In genomic region chr4:45437010-45437409, GRCm38 (mm10) we compare ENCODE assay signal across 16 mouse cellular contexts. TPM values are rescaled to one million over a fixed set of nuclear protein-coding genes. Genes with fewer than 3 reads are reported as not detected.
DNase-seq lines count a peak whose midpoint lies in the region; ATAC-seq and TF ChIP-seq lines count a peak whose summit lies in the region.
"Had no signal": no experiment of that assay in that cellular context is flagged by ENCODE, and none has a peak within 500 bp of the region (broad histone marks: within the 10 kb centered on the region; RNA-seq: fewer than 3 reads in every experiment).

No protein-coding gene starts in this region.

- no peak overlapping the region; the same call in 1 of the 2 replicates for H3K9ac ChIP-seq in kidney, embryonic 14.5 days (ENCODE audit: low read depth, low read length)
- H3K9ac ChIP-seq in embryonic facial prominence, embryonic 14.5 days (ENCODE audit: low read depth, low read length) = no peak overlapping the region
- peak overlapping the region; percentile 1; the same call in 1 of the 2 replicates for H3K9ac ChIP-seq in hindbrain, embryonic 14.5 days
- 0 out of 2 replicates have a peak overlapping the region, but pooled peaks have one; percentile 9 for H3K9ac ChIP-seq in midbrain, embryonic 14.5 days (replicated peaks; ENCODE audit: low read length)

- H3K4me3 ChIP-seq in kidney, embryonic 14.5 days (ENCODE audit: low read length) = no peak overlapping the region
- no peak overlapping the region for H3K4me3 ChIP-seq in embryonic facial prominence, embryonic 14.5 days (ENCODE audit: low read depth, low read length)
- H3K4me3 ChIP-seq in hindbrain, embryonic 14.5 days (replicated peaks; ENCODE audit: low read length) = no peak overlapping the region
- H3K4me3 ChIP-seq in midbrain, embryonic 14.5 days (replicated peaks; ENCODE audit: low read depth, low read length) = no peak overlapping the region
- H3K4me3 ChIP-seq in left cerebral cortex, adult 2 months = no peak overlapping the region
- H3K4me3 ChIP-seq: erythroblast, embryonic 14.5 days; megakaryocyte, embryonic 14.5 days had no signal

- H3K4me2 ChIP-seq in kidney, embryonic 14.5 days (replicated peaks; ENCODE audit: low read depth, low read length) = no peak overlapping the region
- no peak overlapping the region for H3K4me2 ChIP-seq in embryonic facial prominence, embryonic 14.5 days (ENCODE audit: low read depth, low read length)
- H3K4me2 ChIP-seq in hindbrain, embryonic 14.5 days (replicated peaks) = no peak overlapping the region
- no peak overlapping the region for H3K4me2 ChIP-seq in midbrain, embryonic 14.5 days (ENCODE audit: low read length)

- H3K36me3 ChIP-seq in kidney, embryonic 14.5 days (ENCODE audit: control insufficient read depth, insufficient read depth, low read length) = no peaks in the 10 kb centered on the region
- no peaks in the 10 kb centered on the region; the same call in 1 of the 2 replicates for H3K36me3 ChIP-seq in embryonic facial prominence, embryonic 14.5 days (ENCODE audit: control insufficient read depth, insufficient read depth, low read length)
- H3K36me3 ChIP-seq in hindbrain, embryonic 14.5 days (replicated peaks; ENCODE audit: control insufficient read depth, insufficient read depth) = no peaks in the 10 kb centered on the region
- H3K36me3 ChIP-seq in midbrain, embryonic 14.5 days (ENCODE audit: control insufficient read depth, insufficient read depth, low read length) = no peaks in the 10 kb centered on the region

- no peak for TF ChIP-seq CTCF in left cerebral cortex, adult 2 months (IDR thresholded peaks at IDR 0.05)

- peaks cover 31% of the 10 kb centered on the region for H3K4me1 ChIP-seq in kidney, embryonic 14.5 days (ENCODE audit: control insufficient read depth, insufficient read depth, low read length)
- H3K4me1 ChIP-seq in embryonic facial prominence, embryonic 14.5 days (ENCODE audit: control insufficient read depth, insufficient read depth, low read length) = peaks cover 35% of the 10 kb centered on the region
- peaks cover 52% of the 10 kb centered on the region for H3K4me1 ChIP-seq in hindbrain, embryonic 14.5 days (replicated peaks; ENCODE audit: control insufficient read depth, insufficient read depth, low read length)
- H3K4me1 ChIP-seq in midbrain, embryonic 14.5 days (ENCODE audit: control insufficient read depth, insufficient read depth, low read length) = peaks cover 33% of the 10 kb centered on the region

- 34% methylated on average over 3 of the region's 3 CpGs for WGBS in kidney, embryonic 14.5 days
- 21% methylated on average over 3 of the region's 3 CpGs for WGBS in embryonic facial prominence, embryonic 14.5 days
- WGBS in hindbrain, embryonic 14.5 days = 47% methylated on average over 3 of the region's 3 CpGs
- 47% methylated on average over 3 of the region's 3 CpGs for WGBS in midbrain, embryonic 14.5 days

- intact Hi-C loops in left cerebral cortex, adult 2 months (cut with DNase I) = no loop called here

- no peaks in the 10 kb centered on the region for H3K27me3 ChIP-seq in kidney, embryonic 14.5 days (ENCODE audit: control insufficient read depth, insufficient read depth, low read length)
- no peaks in the 10 kb centered on the region for H3K27me3 ChIP-seq in embryonic facial prominence, embryonic 14.5 days (replicated peaks; ENCODE audit: control insufficient read depth, insufficient read depth, low read length)
- H3K27me3 ChIP-seq in hindbrain, embryonic 14.5 days (ENCODE audit: control insufficient read depth, insufficient read depth, low read length) = no peaks in the 10 kb centered on the region
- no peaks in the 10 kb centered on the region for H3K27me3 ChIP-seq in midbrain, embryonic 14.5 days (ENCODE audit: control insufficient read depth, insufficient read depth, low read length)
- H3K27me3 ChIP-seq: Patski had no signal

- H3K9me3 ChIP-seq in kidney, embryonic 14.5 days (ENCODE audit: control insufficient read depth, low read length) = no peaks in the 10 kb centered on the region
- H3K9me3 ChIP-seq in embryonic facial prominence, embryonic 14.5 days (ENCODE audit: control insufficient read depth, low read length) = no peaks in the 10 kb centered on the region
- no peaks in the 10 kb centered on the region for H3K9me3 ChIP-seq in hindbrain, embryonic 14.5 days (ENCODE audit: control insufficient read depth, low read length)
- no peaks in the 10 kb centered on the region for H3K9me3 ChIP-seq in midbrain, embryonic 14.5 days (ENCODE audit: control insufficient read depth, low read length)
- H3K9me3 ChIP-seq: megakaryocyte, embryonic 14.5 days had no signal

- no peak for DNase-seq in kidney, adult 8-10 months
- peak; percentile 44 for DNase-seq in embryonic facial prominence, embryonic 14.5 days (ENCODE audit: low spot score)
- no peak for DNase-seq in hindbrain, embryonic 14.5 days (ENCODE audit: low spot score)
- DNase-seq in midbrain, embryonic 14.5 days = no peak
- DNase-seq in left cerebral cortex, adult 2 months (ENCODE audit: extremely low spot score in 1 of 2, low spot score in 2 of 2) = no peak
- no peak for DNase-seq in spleen, postnatal 36 days (ENCODE audit: low spot score in 2 of 2)
- DNase-seq in gastrocnemius, postnatal 10 days = no peak
- DNase-seq: gastrocnemius, postnatal 14 days; heart, postnatal 36 days; kidney, postnatal 25 days; lung, adult 18-20 months; right cerebral cortex, postnatal 4 days had no signal

- no peak overlapping the region for H3K27ac ChIP-seq in kidney, embryonic 14.5 days (ENCODE audit: low read depth, low read length)
- H3K27ac ChIP-seq in embryonic facial prominence, embryonic 14.5 days (replicated peaks; ENCODE audit: low read depth, low read length) = no peak overlapping the region
- H3K27ac ChIP-seq in hindbrain, embryonic 14.5 days = peak overlapping the region; percentile 59; the same call in 1 of the 2 replicates
- H3K27ac ChIP-seq in midbrain, embryonic 14.5 days (replicated peaks; ENCODE audit: low read depth, low read length) = no peak overlapping the region
- H3K27ac ChIP-seq in left cerebral cortex, adult 2 months = no peak overlapping the region

- 0 out of 2 replicates have a peak, but pooled peaks have one; percentile 26 for ATAC-seq in kidney, embryonic 14.5 days (ENCODE audit: low FRiP score, low TSS enrichment)
- ATAC-seq in embryonic facial prominence, embryonic 14.5 days (ENCODE audit: low read depth) = no peak; the same call in 1 of the 2 replicates
- ATAC-seq in hindbrain, embryonic 14.5 days (ENCODE audit: low FRiP score) = no peak
- ATAC-seq in midbrain, embryonic 14.5 days (ENCODE audit: low FRiP score, low TSS enrichment) = no peak
- ATAC-seq: Patski had no signal

RNA-seq across cellular contexts. Expression of gene Slc25a51, which starts 28.4 kb away (rescaled TPM):
- polyA plus RNA-seq in kidney, embryonic 14.5 days (2014; fragmentation: Nextera tagmentation; extraction: Ambion mirVana) = 52.4 and 71.6 TPM in 2 replicates
- 47.8 and 54.9 TPM in 2 replicates for polyA plus RNA-seq in embryonic facial prominence, embryonic 14.5 days (2014; fragmentation: Nextera tagmentation; extraction: Ambion mirVana)
- 69.3 and 79.1 TPM in 2 replicates for polyA plus RNA-seq in hindbrain, embryonic 14.5 days (2014; fragmentation: Nextera tagmentation; extraction: Ambion mirVana)
- polyA plus RNA-seq in midbrain, embryonic 14.5 days (2014; fragmentation: Nextera tagmentation; extraction: Ambion mirVana) = 79.5 and 83.4 TPM in 2 replicates
- 100 to 1,000 TPM; 115 to 122 TPM for total RNA-seq in left cerebral cortex, adult 2 months (2021)
- total RNA-seq in gastrocnemius, postnatal 10 days (2021) = 10 to 100 TPM; 73.2 to 75.5 TPM

Comparison
In these comparisons a context has a peak if more than half of its experiments do, and no peak if none do; other contexts are left out.
1. H3K9ac ChIP-seq: peak in hindbrain, embryonic 14.5 days (single experiment) and midbrain, embryonic 14.5 days (single experiment); none in kidney, embryonic 14.5 days (single experiment) and embryonic facial prominence, embryonic 14.5 days (single experiment).